Mouse (Mus musculus): ENCODE results near the gene Fbxw4. TPM values are rescaled to one million over a fixed set of nuclear protein-coding genes. Genes with fewer than 3 reads are reported as not detected.

Gene Fbxw4
- polyA plus RNA-seq (2012; rRNA removed), result 95.0 and 99.6 TPM in 2 replicates

DNA sequence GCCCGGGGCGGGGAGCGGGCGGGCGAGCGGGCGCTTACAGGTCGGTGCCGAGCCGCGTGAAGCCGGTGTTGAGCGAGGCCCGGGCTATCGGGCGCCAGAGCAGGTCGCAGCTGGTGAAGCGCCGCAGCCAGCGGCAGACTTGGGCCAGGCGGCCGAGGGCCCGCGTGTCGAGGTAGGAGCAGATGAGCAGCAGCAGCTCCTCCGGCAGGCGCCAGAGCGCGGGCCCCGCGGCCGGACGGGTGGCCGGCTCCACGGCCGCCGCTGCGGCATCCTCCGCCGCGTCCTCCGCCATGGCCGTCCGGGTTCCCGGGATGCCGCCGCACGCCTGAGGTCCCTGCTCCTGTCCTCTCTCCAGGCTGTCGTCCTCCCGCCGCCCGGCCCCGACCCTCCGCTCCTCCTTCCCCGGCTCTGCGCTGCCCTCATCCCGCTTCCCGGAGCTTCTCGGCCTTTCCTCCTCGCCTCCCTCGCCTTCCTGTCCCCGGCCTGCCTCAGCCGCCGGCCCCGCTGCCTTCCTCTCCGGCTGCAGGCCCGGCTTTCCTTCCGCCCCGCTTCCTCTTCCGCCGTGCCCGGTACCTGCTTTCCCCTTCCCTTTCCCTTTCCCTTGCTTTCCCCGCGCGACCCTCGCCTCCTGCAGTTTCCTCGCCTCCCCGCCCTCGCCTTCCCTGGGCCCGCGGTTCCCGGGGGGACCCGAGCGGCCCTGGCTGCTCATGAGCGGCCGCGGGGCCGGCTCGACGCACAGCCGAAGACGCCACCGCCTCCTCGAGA lies at the start of gene Fbxw4:
Gene Fbxw4, minus strand, starts transcription at position 575 of the 765 bp plus-strand sequence.
- DNase-seq, result peak; percentile 85
- H3K4me1 ChIP-seq (ENCODE audit: control insufficient read depth, insufficient read depth, low read length), result peaks cover 15% of the 10 kb centered on the region
- WGBS, result under 1% methylated on average over 75 of the region's 94 CpGs
- H3K4me3 ChIP-seq (replicated peaks; ENCODE audit: extremely low read depth, low read depth, low read length), result peak within 1 kb of the TSS; percentile 93
- TF ChIP-seq CTCF (IDR thresholded peaks at IDR 0.05; ENCODE audit: insufficient read depth, low read length) (no peak), POLR2A (IDR thresholded peaks at IDR 0.05; ENCODE audit: borderline replicate concordance, extremely low read depth, low read depth, low read length) (peak; percentile 41; the same call in 1 of the 2 replicates)

DNA sequence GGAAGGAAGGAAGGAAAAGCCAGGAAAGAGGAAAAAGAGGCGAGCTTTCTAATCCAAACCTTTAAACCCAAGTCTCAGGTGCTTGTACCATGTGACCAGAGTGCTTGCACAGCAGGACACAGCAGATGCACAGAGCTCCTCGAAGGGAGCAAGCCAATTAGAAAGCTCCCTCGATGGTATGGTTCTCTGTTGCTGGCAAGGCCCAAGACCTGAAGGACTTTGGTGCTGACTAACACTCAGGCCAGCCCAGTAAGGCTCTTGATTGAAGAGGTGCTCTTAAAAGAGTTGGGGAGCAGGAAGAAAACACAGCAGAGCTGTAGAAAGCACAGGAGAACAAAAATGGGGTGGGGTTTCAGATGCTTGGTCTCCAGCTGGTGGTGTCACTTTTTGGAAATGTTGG lies 48.6 kb upstream of the Fbxw4 start:
- DNase-seq, result peak; percentile 16
- peaks cover 3% of the 10 kb centered on the region for H3K4me1 ChIP-seq (ENCODE audit: control insufficient read depth, insufficient read depth, low read length)
- TF ChIP-seq CTCF (IDR thresholded peaks at IDR 0.05; ENCODE audit: insufficient read depth, low read length) (no peak), POLR2A (IDR thresholded peaks at IDR 0.05; ENCODE audit: borderline replicate concordance, extremely low read depth, low read depth, low read length) (no peak)
- no peak overlapping the region for H3K4me3 ChIP-seq (replicated peaks; ENCODE audit: extremely low read depth, low read depth, low read length)
- WGBS, result 47% methylated on average over 3 of the region's 3 CpGs

DNA sequence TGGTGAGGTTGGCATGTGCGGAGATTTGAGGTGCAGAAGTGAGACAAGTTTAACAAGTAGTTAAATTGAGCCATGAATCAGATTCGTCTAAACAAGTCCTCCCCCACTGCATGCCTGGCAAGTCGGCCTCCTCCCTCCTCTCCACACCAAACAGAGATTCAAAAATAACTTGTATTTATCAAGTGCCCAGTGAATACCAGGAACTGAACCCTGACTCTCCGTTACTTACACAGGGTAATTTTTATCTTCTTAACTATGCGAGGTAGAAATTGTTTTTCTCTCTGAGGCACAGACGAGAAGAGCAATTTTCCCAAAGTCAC lies 36.1 kb upstream of the Fbxw4 start:
- no peak for TF ChIP-seq POLR2A (IDR thresholded peaks at IDR 0.05; ENCODE audit: borderline replicate concordance, extremely low read depth, low read depth, low read length)
- TF ChIP-seq CTCF (IDR thresholded peaks at IDR 0.05; ENCODE audit: insufficient read depth, low read length), result no peak
- WGBS, result 26% methylated on average over 6 of the region's 6 CpGs
- Histone ChIP-seq H3K4me1 (ENCODE audit: control insufficient read depth, insufficient read depth, low read length) (no peaks in the 10 kb centered on the region), H3K4me3 (replicated peaks; ENCODE audit: extremely low read depth, low read depth, low read length) (no peak overlapping the region)
- no peak for DNase-seq

DNA sequence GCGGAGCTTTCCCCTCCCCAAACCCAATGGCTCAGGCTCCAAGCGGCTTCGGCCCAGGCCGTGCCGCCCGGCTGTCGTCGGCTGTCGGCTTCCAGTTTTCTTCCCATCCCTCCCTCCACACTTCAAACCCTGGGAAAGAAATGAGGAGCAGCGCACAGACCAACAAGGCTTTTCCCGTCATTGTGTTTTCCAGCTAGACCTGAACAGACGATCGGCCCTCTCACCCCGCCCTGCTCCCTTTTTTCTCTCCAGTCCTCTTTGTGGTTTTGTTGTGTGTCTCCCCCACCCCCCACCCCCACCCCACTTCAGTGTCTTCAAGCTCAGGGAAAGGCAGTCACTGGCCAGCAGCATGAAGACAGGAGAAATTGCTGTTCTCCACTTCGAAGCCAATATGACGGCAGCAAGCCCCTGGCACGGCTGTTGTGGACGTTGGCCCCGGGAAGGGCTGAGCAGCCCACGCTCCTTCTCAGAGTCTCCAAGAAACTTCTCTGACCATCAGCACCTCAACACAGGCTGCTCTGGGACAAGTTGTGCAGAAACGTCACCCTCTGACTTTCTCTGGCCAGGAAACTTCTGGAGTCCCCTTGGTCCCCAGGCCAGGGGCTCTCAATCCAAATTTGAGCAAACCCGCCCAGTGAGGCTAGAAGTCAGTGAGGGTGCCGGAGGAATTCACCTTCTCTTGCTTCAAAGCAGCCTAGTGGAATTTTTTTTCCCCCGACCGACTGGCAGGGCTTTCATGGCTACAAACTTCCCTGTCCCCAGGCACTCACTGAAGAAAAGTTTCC lies 35.6 kb upstream of the Fbxw4 start:
- no peak for DNase-seq
- Histone ChIP-seq H3K4me3 (replicated peaks; ENCODE audit: extremely low read depth, low read depth, low read length) (no peak overlapping the region), H3K4me1 (ENCODE audit: control insufficient read depth, insufficient read depth, low read length) (no peaks in the 10 kb centered on the region)
- TF ChIP-seq CTCF (IDR thresholded peaks at IDR 0.05; ENCODE audit: insufficient read depth, low read length) (no peak), POLR2A (IDR thresholded peaks at IDR 0.05; ENCODE audit: borderline replicate concordance, extremely low read depth, low read depth, low read length) (no peak)
- WGBS, result 29% methylated on average over 25 of the region's 25 CpGs

DNA sequence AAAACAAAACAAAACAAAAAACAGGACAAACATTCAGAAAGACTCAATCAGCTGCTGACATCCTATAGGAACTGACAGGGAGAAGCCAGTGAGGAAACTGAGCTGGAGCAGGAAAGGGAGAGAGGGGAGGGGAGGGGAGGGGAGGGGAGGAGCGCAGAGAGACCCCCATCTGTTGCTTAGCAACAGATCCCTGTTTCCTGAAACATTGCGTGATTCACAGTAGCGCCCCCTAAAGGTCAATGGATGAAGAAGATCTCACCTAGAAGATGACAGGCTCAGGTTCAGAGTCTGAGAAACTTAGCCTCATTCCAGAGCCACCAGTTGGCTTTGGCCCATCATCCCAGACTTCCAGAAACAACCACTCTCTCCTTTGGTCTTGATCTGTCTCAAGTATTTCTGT lies 33.9 kb upstream of the Fbxw4 start:
- DNase-seq, result no peak
- H3K4me1 ChIP-seq (ENCODE audit: control insufficient read depth, insufficient read depth, low read length), result no peaks in the 10 kb centered on the region
- H3K4me3 ChIP-seq (replicated peaks; ENCODE audit: extremely low read depth, low read depth, low read length), result no peak overlapping the region
- 31% methylated on average over 3 of the region's 3 CpGs for WGBS
- no peak for TF ChIP-seq CTCF (IDR thresholded peaks at IDR 0.05; ENCODE audit: insufficient read depth, low read length)
- TF ChIP-seq POLR2A (IDR thresholded peaks at IDR 0.05; ENCODE audit: borderline replicate concordance, extremely low read depth, low read depth, low read length), result no peak

DNA sequence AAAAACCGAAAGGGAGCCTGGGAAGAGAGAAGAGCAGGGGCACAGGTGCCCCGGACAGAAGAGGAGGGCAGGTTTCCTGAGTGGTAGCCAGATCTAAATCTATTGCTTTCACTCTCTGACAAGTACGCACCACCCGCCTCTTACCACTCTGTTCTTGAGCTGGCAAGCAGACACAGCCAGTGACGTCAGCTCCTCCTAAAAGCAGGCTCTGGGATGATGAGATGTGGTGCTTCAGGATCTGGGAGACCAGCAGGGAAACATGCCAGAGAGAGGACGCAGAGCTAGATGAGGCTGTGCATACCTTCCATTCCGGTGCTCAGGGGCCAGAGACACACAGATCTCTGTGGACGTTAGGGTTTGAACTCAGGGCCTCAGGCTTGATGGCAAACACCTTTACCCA lies 32.1 kb upstream of the Fbxw4 start:
- Histone ChIP-seq H3K4me3 (replicated peaks; ENCODE audit: extremely low read depth, low read depth, low read length) (no peak overlapping the region), H3K4me1 (ENCODE audit: control insufficient read depth, insufficient read depth, low read length) (no peaks in the 10 kb centered on the region)
- 82% methylated on average over 8 of the region's 8 CpGs for WGBS
- no peak for DNase-seq
- TF ChIP-seq POLR2A (IDR thresholded peaks at IDR 0.05; ENCODE audit: borderline replicate concordance, extremely low read depth, low read depth, low read length), result no peak
- TF ChIP-seq CTCF (IDR thresholded peaks at IDR 0.05; ENCODE audit: insufficient read depth, low read length), result no peak

DNA sequence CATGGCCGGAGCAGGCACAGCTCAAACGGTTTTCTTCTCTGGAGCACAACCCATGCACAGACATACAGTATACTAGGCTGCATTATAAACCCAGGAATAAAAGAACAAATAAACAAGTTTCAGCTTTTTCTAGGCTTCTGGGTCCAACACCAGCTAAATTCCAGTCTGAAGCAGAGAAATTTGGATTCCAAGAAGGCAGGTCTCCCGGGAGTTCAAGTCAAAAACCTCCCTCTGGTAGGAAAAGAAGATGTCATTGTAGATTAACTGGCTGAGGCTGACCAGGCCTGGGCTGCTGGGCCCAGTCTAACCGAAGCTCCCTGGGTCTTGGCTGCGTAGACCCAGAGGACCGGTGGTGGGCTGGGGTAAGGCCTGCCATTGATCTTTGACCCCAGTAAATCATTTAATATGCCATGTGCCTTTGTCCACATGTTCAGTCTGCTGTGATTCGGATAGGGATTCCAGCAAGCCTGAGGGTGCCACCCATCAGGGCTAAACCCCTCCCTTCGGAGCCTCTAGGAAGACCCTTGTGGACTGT lies 31.0 kb upstream of the Fbxw4 start:
- no peak overlapping the region for H3K4me3 ChIP-seq (replicated peaks; ENCODE audit: extremely low read depth, low read depth, low read length)
- TF ChIP-seq POLR2A (IDR thresholded peaks at IDR 0.05; ENCODE audit: borderline replicate concordance, extremely low read depth, low read depth, low read length), result no peak
- TF ChIP-seq CTCF (IDR thresholded peaks at IDR 0.05; ENCODE audit: insufficient read depth, low read length), result no peak
- WGBS, result 73% methylated on average over 8 of the region's 8 CpGs
- no peaks in the 10 kb centered on the region for H3K4me1 ChIP-seq (ENCODE audit: control insufficient read depth, insufficient read depth, low read length)
- no peak for DNase-seq

DNA sequence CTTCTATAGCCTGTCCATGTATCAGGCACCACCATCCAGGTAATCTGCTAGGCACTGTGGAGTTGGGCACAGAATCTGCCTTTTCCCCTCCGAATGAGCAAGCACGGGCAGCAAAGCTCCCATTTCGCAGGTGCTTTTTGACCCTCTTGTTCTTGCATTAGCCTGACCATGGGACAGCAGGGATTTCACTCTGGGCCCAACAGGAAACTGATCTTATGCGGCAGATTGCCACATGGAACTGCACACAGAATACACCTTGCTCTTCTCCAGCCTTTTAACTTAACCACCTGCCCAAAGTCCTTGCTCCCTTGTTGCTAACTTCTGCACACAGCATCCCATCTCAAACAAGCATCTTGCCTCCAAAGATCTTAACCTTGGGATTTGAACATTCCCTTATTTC lies 26.9 kb upstream of the Fbxw4 start:
- WGBS, result 64% methylated on average over 4 of the region's 4 CpGs
- TF ChIP-seq CTCF (IDR thresholded peaks at IDR 0.05; ENCODE audit: insufficient read depth, low read length), result no peak
- no peak for TF ChIP-seq POLR2A (IDR thresholded peaks at IDR 0.05; ENCODE audit: borderline replicate concordance, extremely low read depth, low read depth, low read length)
- Histone ChIP-seq H3K4me3 (replicated peaks; ENCODE audit: extremely low read depth, low read depth, low read length) (no peak overlapping the region), H3K4me1 (ENCODE audit: control insufficient read depth, insufficient read depth, low read length) (no peaks in the 10 kb centered on the region)
- no peak for DNase-seq

DNA sequence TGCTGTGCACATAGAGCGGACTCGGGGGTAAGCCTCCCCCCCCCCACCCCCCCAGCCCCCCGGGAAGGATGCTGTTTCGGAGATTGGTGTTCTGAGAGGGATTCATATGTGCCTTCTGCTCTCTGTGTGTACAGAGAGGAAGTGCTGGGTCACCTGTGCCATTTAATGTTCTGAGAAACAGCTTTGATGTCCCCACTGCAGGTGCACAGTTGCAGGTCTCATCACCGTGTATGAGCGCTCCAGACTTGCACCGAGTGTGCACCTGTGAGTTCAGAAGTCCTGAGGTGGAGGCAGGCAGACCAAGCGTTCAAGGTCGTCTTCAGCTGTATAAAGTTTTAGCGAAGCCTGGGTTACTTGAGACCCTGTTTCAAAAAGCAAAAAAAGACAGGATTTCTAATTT lies 23.6 kb upstream of the Fbxw4 start:
- H3K4me3 ChIP-seq (replicated peaks; ENCODE audit: extremely low read depth, low read depth, low read length), result no peak overlapping the region
- WGBS, result 64% methylated on average over 10 of the region's 10 CpGs
- no peak for DNase-seq
- no peak for TF ChIP-seq CTCF (IDR thresholded peaks at IDR 0.05; ENCODE audit: insufficient read depth, low read length)
- no peaks in the 10 kb centered on the region for H3K4me1 ChIP-seq (ENCODE audit: control insufficient read depth, insufficient read depth, low read length)
